Mouse (Mus musculus): ENCODE results near the gene Il17a. TPM values are rescaled to one million over a fixed set of nuclear protein-coding genes. Genes with fewer than 3 reads are reported as not detected.

The Il17a gene
- polyA plus RNA-seq, 1 experiment from 2014 or later, result not detected

- DNase-seq (ENCODE audit: low spot score) (peak; percentile 44), ATAC-seq (no peak)
- no peak overlapping the region for H3K4me2 ChIP-seq (ENCODE audit: low read length)
- H3K9ac ChIP-seq (ENCODE audit: low read length), result no peak overlapping the region
- no peak overlapping the region for H3K27ac ChIP-seq (ENCODE audit: low read depth, low read length)
- no peaks in the 10 kb centered on the region for H3K4me1 ChIP-seq (ENCODE audit: control insufficient read depth, insufficient read depth, low read length)
- no peaks in the 10 kb centered on the region for H3K27me3 ChIP-seq (replicated peaks; ENCODE audit: control insufficient read depth, insufficient read depth, low read length)
- no peaks in the 10 kb centered on the region for H3K36me3 ChIP-seq (ENCODE audit: control insufficient read depth, insufficient read depth, low read length)
- 62% methylated on average over 3 of the region's 3 CpGs for WGBS
- no peaks in the 10 kb centered on the region for H3K9me3 ChIP-seq (replicated peaks; ENCODE audit: control insufficient read depth, low read length)
- H3K4me3 ChIP-seq (ENCODE audit: low read depth, low read length), result no peak overlapping the region
Observed at GRCm38 (mm10) chr1:20700011-20700410, 30.7 kb upstream of the Il17a start.

- H3K4me3 ChIP-seq (ENCODE audit: low read depth, low read length), result no peak overlapping the region
- no peaks in the 10 kb centered on the region for H3K4me1 ChIP-seq (ENCODE audit: control insufficient read depth, insufficient read depth, low read length)
- no peak overlapping the region for H3K4me2 ChIP-seq (ENCODE audit: low read length)
- no peak overlapping the region for H3K9ac ChIP-seq (ENCODE audit: low read length)
- H3K27ac ChIP-seq (ENCODE audit: low read depth, low read length), result no peak overlapping the region
- no peaks in the 10 kb centered on the region for H3K36me3 ChIP-seq (ENCODE audit: control insufficient read depth, insufficient read depth, low read length)
- ATAC-seq (no peak), DNase-seq (ENCODE audit: low spot score) (no peak)
- no peaks in the 10 kb centered on the region for H3K27me3 ChIP-seq (replicated peaks; ENCODE audit: control insufficient read depth, insufficient read depth, low read length)
- H3K9me3 ChIP-seq (replicated peaks; ENCODE audit: control insufficient read depth, low read length), result no peaks in the 10 kb centered on the region
- WGBS, result 73% methylated on average over 4 of the region's 4 CpGs
Observed at GRCm38 (mm10) chr1:20736572-20736971, 5.9 kb downstream of the Il17a start.

GRCm38 (mm10) chr1:20738483-20738882 is 7.8 kb downstream of the Il17a start:
- ATAC-seq, result no peak
- no peak for DNase-seq (ENCODE audit: low spot score)

GRCm38 (mm10) chr1:20740496-20740998 is 9.8 kb downstream of the Il17a start:
- WGBS, result 82% methylated on average over 3 of the region's 3 CpGs
- H3K27me3 ChIP-seq (replicated peaks; ENCODE audit: control insufficient read depth, insufficient read depth, low read length), result no peaks in the 10 kb centered on the region
- no peak for ATAC-seq

More at GRCm38 (mm10) chr1:20738483-20738882, 7.8 kb downstream of the Il17a start:
- no peak overlapping the region for H3K4me3 ChIP-seq (ENCODE audit: low read depth, low read length)
- H3K4me1 ChIP-seq (ENCODE audit: control insufficient read depth, insufficient read depth, low read length), result no peaks in the 10 kb centered on the region
- H3K4me2 ChIP-seq (ENCODE audit: low read length), result no peak overlapping the region
- H3K36me3 ChIP-seq (ENCODE audit: control insufficient read depth, insufficient read depth, low read length), result no peaks in the 10 kb centered on the region
- H3K27ac ChIP-seq (ENCODE audit: low read depth, low read length), result no peak overlapping the region
- 81% methylated on average over 2 of the region's 2 CpGs for WGBS
- H3K9ac ChIP-seq (ENCODE audit: low read length), result no peak overlapping the region
- no peaks in the 10 kb centered on the region for H3K9me3 ChIP-seq (replicated peaks; ENCODE audit: control insufficient read depth, low read length)
- H3K27me3 ChIP-seq (replicated peaks; ENCODE audit: control insufficient read depth, insufficient read depth, low read length), result no peaks in the 10 kb centered on the region

GRCm38 (mm10) chr1:20754439-20754838 is 23.7 kb downstream of the Il17a start:
- H3K4me1 ChIP-seq (ENCODE audit: control insufficient read depth, insufficient read depth, low read length), result no peaks in the 10 kb centered on the region
- H3K4me3 ChIP-seq (ENCODE audit: low read depth, low read length), result no peak overlapping the region
- no peaks in the 10 kb centered on the region for H3K27me3 ChIP-seq (replicated peaks; ENCODE audit: control insufficient read depth, insufficient read depth, low read length)
- no peak overlapping the region for H3K27ac ChIP-seq (ENCODE audit: low read depth, low read length)
- ATAC-seq, result no peak
- 90% methylated on average over 10 of the region's 10 CpGs for WGBS
- H3K36me3 ChIP-seq (ENCODE audit: control insufficient read depth, insufficient read depth, low read length), result no peaks in the 10 kb centered on the region
- DNase-seq (ENCODE audit: low spot score), result no peak
- H3K9ac ChIP-seq (ENCODE audit: low read length), result no peak overlapping the region
- H3K4me2 ChIP-seq (ENCODE audit: low read length), result no peak overlapping the region
- H3K9me3 ChIP-seq (replicated peaks; ENCODE audit: control insufficient read depth, low read length), result no peaks in the 10 kb centered on the region; the same call in 1 of the 2 replicates

More at GRCm38 (mm10) chr1:20740496-20740998, 9.8 kb downstream of the Il17a start:
- H3K36me3 ChIP-seq (ENCODE audit: control insufficient read depth, insufficient read depth, low read length), result no peaks in the 10 kb centered on the region
- no peaks in the 10 kb centered on the region for H3K4me1 ChIP-seq (ENCODE audit: control insufficient read depth, insufficient read depth, low read length)
- no peak for DNase-seq (ENCODE audit: low spot score)
- H3K4me3 ChIP-seq (ENCODE audit: low read depth, low read length), result no peak overlapping the region
- H3K9ac ChIP-seq (ENCODE audit: low read length), result no peak overlapping the region
- no peak overlapping the region for H3K4me2 ChIP-seq (ENCODE audit: low read length)
- H3K27ac ChIP-seq (ENCODE audit: low read depth, low read length), result no peak overlapping the region
- no peaks in the 10 kb centered on the region for H3K9me3 ChIP-seq (replicated peaks; ENCODE audit: control insufficient read depth, low read length)

- WGBS, result 85% methylated on average over 3 of the region's 3 CpGs
- H3K9ac ChIP-seq (ENCODE audit: low read length), result no peak overlapping the region
- no peak for DNase-seq (ENCODE audit: low spot score)
- no peak for ATAC-seq
- H3K9me3 ChIP-seq (replicated peaks; ENCODE audit: control insufficient read depth, low read length), result no peaks in the 10 kb centered on the region
- no peaks in the 10 kb centered on the region for H3K27me3 ChIP-seq (replicated peaks; ENCODE audit: control insufficient read depth, insufficient read depth, low read length)
- H3K27ac ChIP-seq (ENCODE audit: low read depth, low read length), result no peak overlapping the region
- H3K4me1 ChIP-seq (ENCODE audit: control insufficient read depth, insufficient read depth, low read length), result no peaks in the 10 kb centered on the region
- H3K4me3 ChIP-seq (ENCODE audit: low read depth, low read length), result no peak overlapping the region
- H3K4me2 ChIP-seq (ENCODE audit: low read length), result no peak overlapping the region
- no peaks in the 10 kb centered on the region for H3K36me3 ChIP-seq (ENCODE audit: control insufficient read depth, insufficient read depth, low read length)
Observed at GRCm38 (mm10) chr1:20757586-20757985, 26.9 kb downstream of the Il17a start.

GRCm38 (mm10) chr1:20759799-20760198 is 29.1 kb downstream of the Il17a start:
- Histone ChIP-seq H3K4me2 (ENCODE audit: low read length) (no peak overlapping the region), H3K27me3 (replicated peaks; ENCODE audit: control insufficient read depth, insufficient read depth, low read length) (no peaks in the 10 kb centered on the region), H3K4me1 (ENCODE audit: control insufficient read depth, insufficient read depth, low read length) (no peaks in the 10 kb centered on the region), H3K9me3 (replicated peaks; ENCODE audit: control insufficient read depth, low read length) (no peaks in the 10 kb centered on the region), H3K36me3 (ENCODE audit: control insufficient read depth, insufficient read depth, low read length) (no peaks in the 10 kb centered on the region), H3K4me3 (ENCODE audit: low read depth, low read length) (no peak overlapping the region), H3K27ac (ENCODE audit: low read depth, low read length) (no peak overlapping the region), H3K9ac (ENCODE audit: low read length) (no peak overlapping the region)
- no peak for DNase-seq (ENCODE audit: low spot score)
- 90% methylated on average over 10 of the region's 10 CpGs for WGBS
- no peak for ATAC-seq

- 88% methylated on average over 5 of the region's 5 CpGs for WGBS
- H3K27me3 ChIP-seq (replicated peaks; ENCODE audit: control insufficient read depth, insufficient read depth, low read length), result no peaks in the 10 kb centered on the region
- no peak overlapping the region for H3K4me3 ChIP-seq (ENCODE audit: low read depth, low read length)
- H3K9me3 ChIP-seq (replicated peaks; ENCODE audit: control insufficient read depth, low read length), result no peaks in the 10 kb centered on the region
- no peak overlapping the region for H3K4me2 ChIP-seq (ENCODE audit: low read length)
- H3K4me1 ChIP-seq (ENCODE audit: control insufficient read depth, insufficient read depth, low read length), result no peaks in the 10 kb centered on the region
- H3K36me3 ChIP-seq (ENCODE audit: control insufficient read depth, insufficient read depth, low read length), result no peaks in the 10 kb centered on the region
- no peak for DNase-seq (ENCODE audit: low spot score)
- no peak overlapping the region for H3K27ac ChIP-seq (ENCODE audit: low read depth, low read length)
- H3K9ac ChIP-seq (ENCODE audit: low read length), result no peak overlapping the region
- no peak for ATAC-seq
Observed at GRCm38 (mm10) chr1:20760331-20760730, 29.6 kb downstream of the Il17a start.

GRCm38 (mm10) chr1:20761411-20761810 is 30.7 kb downstream of the Il17a start:
- no peak overlapping the region for H3K4me3 ChIP-seq (ENCODE audit: low read depth, low read length)
- 23% methylated on average over 4 of the region's 4 CpGs for WGBS
- no peaks in the 10 kb centered on the region for H3K4me1 ChIP-seq (ENCODE audit: control insufficient read depth, insufficient read depth, low read length)
- no peaks in the 10 kb centered on the region for H3K36me3 ChIP-seq (ENCODE audit: control insufficient read depth, insufficient read depth, low read length)
- no peak overlapping the region for H3K4me2 ChIP-seq (ENCODE audit: low read length)
- no peak overlapping the region for H3K9ac ChIP-seq (ENCODE audit: low read length)
- H3K27me3 ChIP-seq (replicated peaks; ENCODE audit: control insufficient read depth, insufficient read depth, low read length), result no peaks in the 10 kb centered on the region
- ATAC-seq (no peak), DNase-seq (ENCODE audit: low spot score) (peak; percentile 6)
- H3K27ac ChIP-seq (ENCODE audit: low read depth, low read length), result no peak overlapping the region
- H3K9me3 ChIP-seq (replicated peaks; ENCODE audit: control insufficient read depth, low read length), result no peaks in the 10 kb centered on the region
